Mouse (Mus musculus) CH12.LX (cell line): ENCODE measurements around the gene Klf15. TPM values are rescaled to one million over a fixed set of nuclear protein-coding genes. Genes with fewer than 3 reads are reported as not detected.
A peak's percentile ranks its signal among the peaks of the same experiment; 100 is the strongest.

Source experiments
- DNase-seq: peaks from one replicate; pipeline ENCODE4 v3.0.0-alpha.2; 2013; ENCODE audit errors: extremely low read depth
- H3K27ac ChIP-seq: 2 replicates; pipeline ENCODE4 v1.5.1; 2012; ENCODE audit warnings: low read depth, mild to moderate bottlenecking, control low read depth, moderate library complexity; ENCODE audit not compliant: insufficient read depth
- H3K27me3 ChIP-seq: replicated peaks from 2 replicates; pipeline ENCODE3; 2012; ENCODE audit warnings: inconsistent platforms
- H3K36me3 ChIP-seq, 2 experiments: replicated peaks in 1 of 2; 2 replicates each; pipeline versions ENCODE3 to v1.6.1; 2012; ENCODE audit warnings: inconsistent platforms in 1 of 2, low read length in 1 of 2, mild to moderate bottlenecking in 1 of 2, mixed read lengths in 1 of 2, moderate library complexity in 1 of 2; ENCODE audit not compliant: control insufficient read depth in 1 of 2, insufficient read depth in 1 of 2
- H3K4me1 ChIP-seq, 2 experiments: 2 replicates each; pipeline ENCODE4 v1.6.1; 2012; ENCODE audit warnings: inconsistent platforms in 1 of 2, moderate library complexity in 1 of 2; ENCODE audit not compliant: insufficient read depth in 2 of 2, control insufficient read depth in 1 of 2
- H3K4me2 ChIP-seq: 2 replicates; pipeline ENCODE4 v1.6.1; 2012; ENCODE audit warnings: low read depth, mild to moderate bottlenecking, control low read depth; ENCODE audit not compliant: poor library complexity, insufficient read depth, severe bottlenecking
- H3K4me3 ChIP-seq, 3 experiments: fragments of 150-350 bp in 1 of 3; sonication (generic) in 1 of 3; replicated peaks in 1 of 3; 2 replicates each; pipeline versions ENCODE3 to v1.5.1; 2011 to 2012; ENCODE audit warnings: low read depth in 2 of 3, low read length in 2 of 3, mild to moderate bottlenecking in 2 of 3, moderate library complexity in 2 of 3, control low read depth in 1 of 3, improper control_type of control experiment in 1 of 3, inconsistent platforms in 1 of 3, mixed read lengths in 1 of 3; ENCODE audit not compliant: poor library complexity in 1 of 3
- H3K79me2 ChIP-seq: replicated peaks from 2 replicates; pipeline ENCODE4 v1.6.1; 2012; ENCODE audit warnings: mild to moderate bottlenecking, moderate library complexity; ENCODE audit not compliant: control insufficient read depth, poor library complexity, insufficient read depth, severe bottlenecking; ENCODE audit errors: extremely low read depth
- H3K9ac ChIP-seq: 2 replicates; pipeline ENCODE4 v1.6.1; 2012; ENCODE audit warnings: low read depth, mild to moderate bottlenecking, control low read depth, moderate library complexity; ENCODE audit not compliant: insufficient read depth
- H3K9me3 ChIP-seq: replicated peaks from 2 replicates; pipeline ENCODE3; 2012; ENCODE audit warnings: low read length, inconsistent platforms, mixed read lengths
- BHLHE40 ChIP-seq: IDR thresholded peaks from 2 replicates; pipeline ENCODE4 v1.6.1; 2011; ENCODE audit warnings: mild to moderate bottlenecking, low read depth, low read length, improper control_type of control experiment
- CTCF ChIP-seq, 2 experiments: IDR thresholded peaks in 1 of 2; conservative IDR thresholded peaks in 1 of 2; 2 replicates each; pipeline ENCODE4 v1.5.1; 2011 to 2012; ENCODE audit warnings: low read depth in 2 of 2, low read length in 2 of 2, improper control_type of control experiment in 1 of 2, inconsistent platforms in 1 of 2, mild to moderate bottlenecking in 1 of 2, moderate library complexity in 1 of 2
- E2F4 ChIP-seq: IDR thresholded peaks from 2 replicates; pipeline ENCODE4 v1.6.1; 2011; ENCODE audit warnings: low read depth, low read length, improper control_type of control experiment; ENCODE audit not compliant: insufficient replicate concordance
- EP300 ChIP-seq: IDR thresholded peaks from 2 replicates; pipeline ENCODE4 v1.6.1; 2011; ENCODE audit warnings: low read length, improper control_type of control experiment
- ETS1 ChIP-seq: conservative IDR thresholded peaks from 2 replicates; pipeline ENCODE4 v1.6.1; 2012; ENCODE audit warnings: low read depth, mild to moderate bottlenecking, inconsistent platforms, low read length, improper control_type of control experiment, moderate library complexity
- GABPA ChIP-seq: IDR thresholded peaks from 2 replicates; pipeline ENCODE4 v1.6.1; 2012; ENCODE audit warnings: low read depth, low read length, improper control_type of control experiment, inconsistent platforms; ENCODE audit not compliant: insufficient replicate concordance
- HCFC1 ChIP-seq: IDR thresholded peaks from 2 replicates; pipeline ENCODE4 v1.6.1; 2012; ENCODE audit warnings: low read depth, mild to moderate bottlenecking, inconsistent platforms, low read length, improper control_type of control experiment
- IRF4 ChIP-seq: IDR thresholded peaks from 2 replicates; pipeline ENCODE4 v1.6.1; 2014; ENCODE audit warnings: low read depth, mild to moderate bottlenecking, inconsistent platforms, low read length, improper control_type of control experiment
- JUN ChIP-seq: IDR thresholded peaks from 2 replicates; pipeline ENCODE4 v1.6.1; 2011; ENCODE audit warnings: low read depth, mild to moderate bottlenecking, low read length, improper control_type of control experiment, moderate library complexity; ENCODE audit not compliant: insufficient read depth
- KAT2A ChIP-seq: IDR thresholded peaks from 2 replicates; pipeline ENCODE4 v1.6.1; 2012; ENCODE audit warnings: low read length, improper control_type of control experiment, inconsistent platforms; ENCODE audit not compliant: insufficient replicate concordance
- MAFK ChIP-seq: IDR thresholded peaks from 2 replicates; pipeline ENCODE4 v1.6.1; 2011; ENCODE audit warnings: low read length, improper control_type of control experiment; ENCODE audit not compliant: insufficient replicate concordance
- MAX ChIP-seq: IDR thresholded peaks from 2 replicates; pipeline ENCODE4 v1.6.1; 2011; ENCODE audit warnings: low read length, improper control_type of control experiment
- MEF2A ChIP-seq: IDR thresholded peaks from 2 replicates; pipeline ENCODE4 v1.6.1; 2014; ENCODE audit warnings: low read depth, mild to moderate bottlenecking, inconsistent platforms, low read length, improper control_type of control experiment, borderline replicate concordance
- MYC ChIP-seq: IDR thresholded peaks from 2 replicates; pipeline ENCODE4 v1.6.1; 2011; ENCODE audit warnings: low read depth, mild to moderate bottlenecking, improper control_type of control experiment, low read length
- NELFE ChIP-seq: IDR thresholded peaks from 2 replicates; pipeline ENCODE4 v1.6.1; 2011; ENCODE audit warnings: low read depth, low read length, improper control_type of control experiment
- RAD21 ChIP-seq: IDR thresholded peaks from 2 replicates; pipeline ENCODE4 v1.6.1; 2011; ENCODE audit warnings: low read depth, mild to moderate bottlenecking, low read length, improper control_type of control experiment, moderate library complexity
- RCOR1 ChIP-seq: conservative IDR thresholded peaks from 2 replicates; pipeline ENCODE4 v1.6.1; 2012; ENCODE audit warnings: low read depth, mild to moderate bottlenecking, inconsistent platforms, low read length, improper control_type of control experiment
- SMC3 ChIP-seq: IDR thresholded peaks from 2 replicates; pipeline ENCODE4 v1.6.1; 2011; ENCODE audit warnings: low read depth, low read length, improper control_type of control experiment
- USF1 ChIP-seq: IDR thresholded peaks from 2 replicates; pipeline ENCODE4 v1.6.1; 2014; ENCODE audit warnings: low read depth, mild to moderate bottlenecking, inconsistent platforms, low read length, improper control_type of control experiment
- USF2 ChIP-seq: conservative IDR thresholded peaks from 2 replicates; pipeline ENCODE4 v1.6.1; 2011; ENCODE audit warnings: low read depth, low read length, improper control_type of control experiment
- ZKSCAN1 ChIP-seq: IDR thresholded peaks from 2 replicates; pipeline ENCODE4 v1.6.1; 2012; ENCODE audit warnings: low read depth, inconsistent platforms, low read length, improper control_type of control experiment, borderline replicate concordance
- ZMIZ1 ChIP-seq: IDR thresholded peaks from 2 replicates; pipeline ENCODE4 v1.6.1; 2012; ENCODE audit warnings: low read depth, mild to moderate bottlenecking, inconsistent platforms, low read length, improper control_type of control experiment
- dilution Hi-C: fragments of 300-500 bp; cut with MboI; formaldehyde crosslinking; loops from 2 replicates; pipeline ENCODE4 v1.14.3; 2020; ENCODE audit warnings: low sequenced_read_pairs; ENCODE audit not compliant: extremely low pct_unique_long_range_greater_than_20kb, extremely low pct_ligation_motif_present
- in situ Hi-C: fragments of 300-500 bp; cut with MboI; formaldehyde crosslinking; loops from 3 replicates; pipeline ENCODE4 v1.14.3; 2019; ENCODE audit warnings: low sequenced_read_pairs, low pct_ligation_motif_present, low pct_unique_long_range_greater_than_20kb, mixed read lengths
- polyA plus RNA-seq: library from polyadenylated mRNA; unstranded; fragments of >175 nt; gene quantifications from 2 replicates; pipeline ENCODE4 v1.2.1, GENCODE M21; 2012; ENCODE audit warnings: low read depth; ENCODE audit not compliant: insufficient read length
- total RNA-seq, 2 experiments: library from RNA; depleted of rRNA; stranded (reverse); fragments of 300-350 nt in 1 of 2; fragments of >200 nt in 1 of 2; gene quantifications; 2 replicates each; pipeline ENCODE4 v1.2.3; 2012 to 2014

The Klf15 gene
- total RNA-seq (2012; rRNA removed): not detected in 2 replicates
- total RNA-seq (2014; rRNA removed): not detected in 2 replicates
- not detected in 2 replicates for polyA plus RNA-seq

DNA sequence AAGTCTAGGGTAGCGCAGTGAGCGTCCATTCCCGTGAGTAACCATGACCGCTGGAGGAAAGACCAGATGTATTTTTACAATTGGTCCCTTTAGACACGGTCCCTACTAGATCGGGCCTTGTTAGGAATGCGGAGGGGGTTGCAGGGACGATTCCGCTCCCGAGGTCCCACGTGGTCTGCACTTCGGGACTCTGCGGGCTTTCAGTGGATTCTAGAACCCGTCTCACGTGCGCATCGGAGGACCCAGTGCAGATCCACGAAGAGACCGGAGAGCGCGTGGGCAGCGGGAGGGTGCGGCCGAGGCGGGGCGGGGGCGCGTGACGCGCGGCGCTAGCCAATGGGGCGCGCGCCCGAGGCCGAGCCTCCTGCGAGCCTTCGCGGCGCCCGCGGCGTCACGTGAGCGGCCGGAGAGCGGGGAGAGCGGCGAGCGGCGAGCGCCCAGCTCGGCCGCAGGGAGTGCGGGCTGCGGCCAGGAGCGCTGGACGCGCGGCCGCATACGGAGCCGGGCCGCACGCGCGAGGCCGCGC, at the start of gene Klf15:
TSS of gene Klf15 (plus strand) at position 396 of the 526 bp plus-strand sequence.
- Histone ChIP-seq H3K79me2 (no peaks in the 10 kb centered on the region), H3K27ac (no peak within 1 kb of the TSS), H3K27me3 (peaks cover 64% of the 10 kb centered on the region), H3K9me3 (peaks cover 6% of the 10 kb centered on the region), H3K36me3 (no peaks in the 10 kb centered on the region), H3K9ac (no peak within 1 kb of the TSS), H3K4me2 (no peak within 1 kb of the TSS), H3K4me1 (no peaks in the 10 kb centered on the region), H3K4me3 (no peak within 1 kb of the TSS)
- dilution Hi-C loops (no loop called here), in situ Hi-C loops (no loop called here)
- TF ChIP-seq IRF4 (no peak), ETS1 (no peak), NELFE (no peak), MAFK (no peak), RCOR1 (no peak), KAT2A (no peak), CTCF (conservative IDR thresholded peaks at IDR 0.05 in 1 of 2, IDR thresholded peaks at IDR 0.05 in 1 of 2; ENCODE audit: low read depth in 2 of 2, low read length in 2 of 2) (no peak), ZMIZ1 (no peak), GABPA (no peak), MYC (no peak), ZKSCAN1 (no peak)
- no peak for DNase-seq

DNA sequence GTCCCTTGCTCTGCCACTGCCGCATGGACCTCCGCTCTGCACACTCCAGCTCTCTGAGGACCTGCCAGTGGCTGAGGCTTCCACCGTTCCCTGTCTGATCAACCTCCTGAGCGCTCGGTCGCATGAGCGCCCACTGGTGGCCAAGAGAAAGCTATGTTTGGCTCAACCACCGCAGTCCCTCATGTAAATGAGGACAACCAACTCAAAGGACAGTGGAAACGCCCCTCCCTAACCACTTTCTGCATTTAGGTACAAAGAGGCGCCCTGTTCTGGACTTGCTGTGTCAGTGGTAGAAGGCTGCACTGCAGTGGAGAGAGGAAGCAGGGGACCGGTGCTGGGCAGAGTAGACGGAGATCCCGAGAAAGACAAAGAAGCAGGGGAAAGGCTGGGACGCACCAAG, 39.8 kb upstream of the Klf15 start:
- Histone ChIP-seq H3K4me2 (peak overlapping the region; percentile 62), H3K4me1 (peaks cover 0 to 8% of the 10 kb centered on the region in 2 experiments; a peak in 2 of 4 replicates), H3K27ac (no peak overlapping the region), H3K79me2 (no peaks in the 10 kb centered on the region), H3K27me3 (peaks cover 77% of the 10 kb centered on the region), H3K36me3 (no peaks in the 10 kb centered on the region)
- dilution Hi-C loops: no loop called here
- TF ChIP-seq MAX: no peak
- TF ChIP-seq USF2: no peak
- no peak for TF ChIP-seq JUN
- TF ChIP-seq EP300: no peak
- no peak for TF ChIP-seq HCFC1
- TF ChIP-seq GABPA: no peak
- TF ChIP-seq USF1: no peak
- TF ChIP-seq E2F4: no peak
- peak; percentile 37; the same call in 1 of the 2 replicates for TF ChIP-seq MEF2A
- peak; percentile 43 for TF ChIP-seq RAD21
- 0 out of 2 replicates have a peak, but pooled peaks have one; percentile 3 for TF ChIP-seq BHLHE40
- TF ChIP-seq SMC3: peak; percentile 54
- peak; percentile 63 to 79 for TF ChIP-seq CTCF (conservative IDR thresholded peaks at IDR 0.05 in 1 of 2, IDR thresholded peaks at IDR 0.05 in 1 of 2; ENCODE audit: low read depth in 2 of 2, low read length in 2 of 2)
- TF ChIP-seq, all 38 proteins: peak for 5
- Histone ChIP-seq H3K9ac (no peak overlapping the region), H3K4me3 (no peak overlapping the region), H3K9me3 (peaks cover 5% of the 10 kb centered on the region)
- DNase-seq: peak; percentile 75
- in situ Hi-C loops: no loop called here
